Mouse (Mus musculus): Measurements from ENCODE around the gene Rars2. TPM values are rescaled to one million over a fixed set of nuclear protein-coding genes. Genes with fewer than 3 reads are reported as not detected.

The Rars2 gene
- total and polyA plus RNA-seq, 2 experiments: 6.1 to 12.2 TPM

DNA sequence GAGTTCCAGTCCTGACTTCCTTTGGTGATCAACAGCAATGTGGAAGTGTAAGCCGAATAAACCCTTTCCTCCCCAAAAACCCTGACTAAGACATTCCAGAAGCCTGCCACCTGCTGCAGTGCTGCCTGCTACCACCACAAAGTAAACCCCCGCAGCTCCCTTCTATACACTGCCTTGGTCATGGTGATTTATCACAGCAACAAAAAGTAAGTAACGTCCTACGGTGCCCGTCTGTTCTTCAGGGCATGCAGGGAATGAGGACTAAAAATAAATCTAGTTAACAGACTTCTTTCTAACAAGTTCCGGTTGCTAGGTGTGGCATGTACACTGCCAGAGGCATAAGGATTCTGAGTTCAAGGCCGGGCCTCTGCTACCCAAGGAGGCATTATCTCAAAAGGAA lies 32.8 kb upstream of the Rars2 start:
- H3K27ac ChIP-seq (replicated peaks; ENCODE audit: insufficient read depth, low read depth, low read length): no peak overlapping the region
- H3K36me3 ChIP-seq (ENCODE audit: control insufficient read depth, insufficient read depth, low read length): peaks cover 47% of the 10 kb centered on the region
- H3K9ac ChIP-seq (ENCODE audit: low read depth, low read length): no peak overlapping the region
- H3K4me1 ChIP-seq (ENCODE audit: control insufficient read depth, insufficient read depth, low read length): no peaks in the 10 kb centered on the region
- no peak for DNase-seq (ENCODE audit: extremely low read depth, low read depth, low spot score)
- WGBS: 89% methylated on average over 7 of the region's 7 CpGs
- H3K4me3 ChIP-seq (ENCODE audit: insufficient read depth, low read depth, low read length): no peak overlapping the region
- TF ChIP-seq POLR2A (IDR thresholded peaks at IDR 0.05; ENCODE audit: extremely low read depth, insufficient read depth, low read length) (no peak), CTCF (IDR thresholded peaks at IDR 0.05; ENCODE audit: low read depth, low read length) (no peak)
- no peaks in the 10 kb centered on the region for H3K79me2 ChIP-seq (ENCODE audit: control insufficient read depth, insufficient read depth, low read length)
- H3K27me3 ChIP-seq (ENCODE audit: control insufficient read depth, insufficient read depth, low read length): no peaks in the 10 kb centered on the region

DNA sequence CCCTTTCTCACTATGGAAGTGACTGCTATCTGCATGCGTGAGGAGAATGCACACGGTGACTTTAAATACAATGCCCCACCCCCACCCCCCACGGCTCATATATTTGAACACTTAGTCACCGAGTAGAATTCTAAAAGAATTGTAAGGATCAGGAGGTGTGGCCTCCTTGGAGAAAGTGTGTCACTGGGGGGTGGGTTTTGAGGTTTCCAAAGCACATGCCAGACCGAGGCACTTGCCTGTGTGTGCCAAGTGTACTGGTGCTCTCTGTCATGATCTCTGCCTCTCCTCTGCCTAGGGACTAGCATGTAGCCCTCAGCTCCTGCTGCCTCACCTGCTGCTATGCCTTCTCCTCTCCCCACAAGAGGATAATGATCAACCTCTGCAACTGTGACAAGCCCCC lies 32.3 kb upstream of the Rars2 start:
- Histone ChIP-seq H3K27ac (replicated peaks; ENCODE audit: insufficient read depth, low read depth, low read length) (no peak overlapping the region), H3K4me1 (ENCODE audit: control insufficient read depth, insufficient read depth, low read length) (no peaks in the 10 kb centered on the region), H3K79me2 (ENCODE audit: control insufficient read depth, insufficient read depth, low read length) (no peaks in the 10 kb centered on the region), H3K4me3 (ENCODE audit: insufficient read depth, low read depth, low read length) (no peak overlapping the region), H3K9ac (ENCODE audit: low read depth, low read length) (no peak overlapping the region), H3K36me3 (ENCODE audit: control insufficient read depth, insufficient read depth, low read length) (peaks cover 46% of the 10 kb centered on the region), H3K27me3 (ENCODE audit: control insufficient read depth, insufficient read depth, low read length) (no peaks in the 10 kb centered on the region)
- WGBS: 84% methylated on average over 5 of the region's 5 CpGs
- TF ChIP-seq CTCF (IDR thresholded peaks at IDR 0.05; ENCODE audit: low read depth, low read length) (no peak), POLR2A (IDR thresholded peaks at IDR 0.05; ENCODE audit: extremely low read depth, insufficient read depth, low read length) (no peak)
- no peak for DNase-seq (ENCODE audit: extremely low read depth, low read depth, low spot score)

DNA sequence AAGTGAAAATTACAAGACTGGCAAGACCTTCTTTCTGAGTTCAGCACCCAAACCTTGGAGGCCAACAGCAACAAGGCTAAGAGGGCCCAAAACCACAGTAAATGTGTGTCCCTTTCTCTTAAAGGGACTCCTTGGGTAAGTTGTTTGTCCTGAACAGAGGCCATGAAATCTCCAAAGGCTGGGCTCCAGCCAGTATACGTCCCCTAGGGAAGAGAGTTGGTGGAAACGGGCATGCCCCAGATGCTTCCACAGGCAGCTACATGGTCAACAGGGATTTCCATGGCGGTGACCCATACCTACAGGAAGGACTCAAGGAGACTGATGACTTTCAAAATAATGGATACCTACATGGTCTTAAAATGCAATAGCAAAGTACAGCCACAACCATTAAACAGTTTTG lies 31.3 kb upstream of the Rars2 start:
- H3K4me3 ChIP-seq (ENCODE audit: insufficient read depth, low read depth, low read length): no peak overlapping the region
- H3K9ac ChIP-seq (ENCODE audit: low read depth, low read length): no peak overlapping the region
- DNase-seq (ENCODE audit: extremely low read depth, low read depth, low spot score): no peak
- H3K4me1 ChIP-seq (ENCODE audit: control insufficient read depth, insufficient read depth, low read length): no peaks in the 10 kb centered on the region
- H3K36me3 ChIP-seq (ENCODE audit: control insufficient read depth, insufficient read depth, low read length): peaks cover 41% of the 10 kb centered on the region
- H3K79me2 ChIP-seq (ENCODE audit: control insufficient read depth, insufficient read depth, low read length): no peaks in the 10 kb centered on the region
- H3K27me3 ChIP-seq (ENCODE audit: control insufficient read depth, insufficient read depth, low read length): no peaks in the 10 kb centered on the region
- TF ChIP-seq POLR2A (IDR thresholded peaks at IDR 0.05; ENCODE audit: extremely low read depth, insufficient read depth, low read length) (no peak), CTCF (IDR thresholded peaks at IDR 0.05; ENCODE audit: low read depth, low read length) (no peak)
- no peak overlapping the region for H3K27ac ChIP-seq (replicated peaks; ENCODE audit: insufficient read depth, low read depth, low read length)
- 100% methylated on average over 3 of the region's 3 CpGs for WGBS

DNA sequence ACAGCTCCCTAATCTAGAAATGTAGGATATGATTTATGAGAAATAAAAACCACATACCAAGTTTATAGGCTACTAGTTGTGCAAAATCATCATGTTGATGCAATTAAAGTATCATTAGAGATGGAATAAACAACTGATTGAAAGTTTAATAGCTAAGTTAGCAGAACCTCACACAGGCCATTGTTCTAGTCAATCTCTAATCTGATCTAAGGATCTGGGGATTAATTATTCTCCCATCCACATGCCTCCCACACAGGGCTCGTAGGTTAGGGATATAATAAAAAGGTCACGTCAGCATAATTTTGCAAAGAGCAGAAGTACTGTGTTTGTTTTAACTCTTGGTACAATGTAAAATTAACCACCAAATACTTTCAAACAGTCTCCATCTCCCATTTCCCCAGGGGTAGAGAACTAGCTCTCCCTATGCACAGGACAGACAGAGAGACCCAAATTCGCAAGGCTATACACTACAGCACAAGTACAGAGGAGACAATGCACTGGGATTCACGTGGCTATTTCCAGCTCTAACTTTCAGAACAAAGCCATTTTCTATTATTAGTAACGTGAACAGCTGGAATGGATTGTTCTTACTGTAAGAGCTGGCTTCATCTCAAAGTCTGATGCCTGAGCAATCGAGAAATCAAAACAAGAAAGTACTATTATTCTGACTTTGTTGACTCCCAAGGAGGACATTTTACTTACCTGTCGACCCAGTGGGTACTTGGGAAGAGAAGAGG lies 29.7 kb upstream of the Rars2 start:
- Histone ChIP-seq H3K36me3 (ENCODE audit: control insufficient read depth, insufficient read depth, low read length) (peaks cover 30% of the 10 kb centered on the region), H3K4me3 (ENCODE audit: insufficient read depth, low read depth, low read length) (no peak overlapping the region), H3K79me2 (ENCODE audit: control insufficient read depth, insufficient read depth, low read length) (no peaks in the 10 kb centered on the region), H3K27ac (replicated peaks; ENCODE audit: insufficient read depth, low read depth, low read length) (no peak overlapping the region), H3K9ac (ENCODE audit: low read depth, low read length) (no peak overlapping the region), H3K4me1 (ENCODE audit: control insufficient read depth, insufficient read depth, low read length) (no peaks in the 10 kb centered on the region), H3K27me3 (ENCODE audit: control insufficient read depth, insufficient read depth, low read length) (no peaks in the 10 kb centered on the region)
- TF ChIP-seq POLR2A (IDR thresholded peaks at IDR 0.05; ENCODE audit: extremely low read depth, insufficient read depth, low read length): no peak
- TF ChIP-seq CTCF (IDR thresholded peaks at IDR 0.05; ENCODE audit: low read depth, low read length): no peak
- DNase-seq (ENCODE audit: extremely low read depth, low read depth, low spot score): no peak
- WGBS: 79% methylated on average over 7 of the region's 7 CpGs

DNA sequence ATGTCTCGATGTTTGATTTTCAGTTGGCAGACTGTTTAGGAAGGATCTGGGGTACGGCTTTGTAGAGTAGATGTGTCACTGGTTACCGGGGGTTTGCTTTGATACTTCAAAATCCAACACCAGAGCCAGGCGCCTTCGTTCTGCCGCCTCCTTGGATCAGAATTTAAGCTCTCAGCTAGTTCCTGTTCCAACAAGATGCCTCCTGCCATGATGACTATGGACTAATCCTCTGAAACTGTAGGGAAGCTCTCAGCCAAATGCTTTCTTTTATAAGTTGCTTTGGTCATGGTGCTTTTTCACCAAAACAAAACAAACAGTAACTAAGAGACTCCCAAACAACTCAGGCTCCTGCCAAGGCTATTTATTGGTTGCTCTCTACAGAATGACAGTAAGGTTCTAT lies 11.6 kb upstream of the Rars2 start:
- Histone ChIP-seq H3K4me1 (ENCODE audit: control insufficient read depth, insufficient read depth, low read length) (no peaks in the 10 kb centered on the region), H3K36me3 (ENCODE audit: control insufficient read depth, insufficient read depth, low read length) (peaks cover 48% of the 10 kb centered on the region), H3K9ac (ENCODE audit: low read depth, low read length) (no peak overlapping the region), H3K79me2 (ENCODE audit: control insufficient read depth, insufficient read depth, low read length) (no peaks in the 10 kb centered on the region), H3K4me3 (ENCODE audit: insufficient read depth, low read depth, low read length) (no peak overlapping the region), H3K27ac (replicated peaks; ENCODE audit: insufficient read depth, low read depth, low read length) (no peak overlapping the region), H3K27me3 (ENCODE audit: control insufficient read depth, insufficient read depth, low read length) (no peaks in the 10 kb centered on the region)
- DNase-seq (ENCODE audit: extremely low read depth, low read depth, low spot score): no peak
- WGBS: 99% methylated on average over 6 of the region's 6 CpGs
- no peak for TF ChIP-seq CTCF (IDR thresholded peaks at IDR 0.05; ENCODE audit: low read depth, low read length)
- TF ChIP-seq POLR2A (IDR thresholded peaks at IDR 0.05; ENCODE audit: extremely low read depth, insufficient read depth, low read length): no peak

DNA sequence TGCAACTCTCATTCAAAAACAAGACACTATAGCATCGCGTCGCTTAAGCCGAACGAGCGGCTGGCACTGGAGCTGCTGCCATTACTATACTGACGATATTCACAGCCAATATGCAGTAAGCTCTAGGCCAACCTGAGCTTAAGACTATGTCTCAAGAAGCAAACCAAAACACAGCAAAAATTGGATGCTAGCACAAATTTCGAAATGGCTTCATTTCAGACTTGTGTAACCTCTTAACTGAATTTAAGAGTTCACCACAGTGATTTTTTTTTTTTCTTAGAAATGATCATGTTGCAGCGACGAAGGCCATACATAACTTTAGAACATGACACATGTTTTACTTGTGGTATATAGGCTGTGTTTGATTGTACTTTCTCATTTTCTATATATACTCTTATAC lies 8.1 kb upstream of the Rars2 start:
- H3K4me3 ChIP-seq (ENCODE audit: insufficient read depth, low read depth, low read length): no peak overlapping the region
- peaks cover 34% of the 10 kb centered on the region for H3K36me3 ChIP-seq (ENCODE audit: control insufficient read depth, insufficient read depth, low read length)
- no peaks in the 10 kb centered on the region for H3K27me3 ChIP-seq (ENCODE audit: control insufficient read depth, insufficient read depth, low read length)
- H3K27ac ChIP-seq (replicated peaks; ENCODE audit: insufficient read depth, low read depth, low read length): no peak overlapping the region
- no peak for DNase-seq (ENCODE audit: extremely low read depth, low read depth, low spot score)
- TF ChIP-seq POLR2A (IDR thresholded peaks at IDR 0.05; ENCODE audit: extremely low read depth, insufficient read depth, low read length) (no peak), CTCF (IDR thresholded peaks at IDR 0.05; ENCODE audit: low read depth, low read length) (no peak)
- no peaks in the 10 kb centered on the region for H3K79me2 ChIP-seq (ENCODE audit: control insufficient read depth, insufficient read depth, low read length)
- no peaks in the 10 kb centered on the region for H3K4me1 ChIP-seq (ENCODE audit: control insufficient read depth, insufficient read depth, low read length)
- 93% methylated on average over 10 of the region's 10 CpGs for WGBS
- no peak overlapping the region for H3K9ac ChIP-seq (ENCODE audit: low read depth, low read length)
